ENCODE assay signal across 7 mouse cellular contexts in genomic region chr5:138222111-138222510, GRCm38 (mm10). TPM values are rescaled to one million over a fixed set of nuclear protein-coding genes. Genes with fewer than 3 reads are reported as not detected.
DNase-seq lines count a peak whose midpoint lies in the region; TF ChIP-seq lines count a peak whose summit lies in the region.

No protein-coding gene starts in this region.

- 26% methylated on average over 4 of the region's 4 CpGs for WGBS in embryonic facial prominence, embryonic 10.5 days

- peaks cover 0 to 9% of the 10 kb centered on the region in 2 experiments; a peak in 2 of 4 replicates for H3K4me1 ChIP-seq in MEL (ENCODE audit: control insufficient read depth in 1 of 2, insufficient read depth in 2 of 2, low read length in 2 of 2)
- no peaks in the 10 kb centered on the region for H3K4me1 ChIP-seq in embryonic facial prominence, embryonic 10.5 days

- H3K27ac ChIP-seq in MEL (ENCODE audit: control insufficient read depth, low read depth, low read length), result no peak overlapping the region
- no peak overlapping the region for H3K27ac ChIP-seq in embryonic facial prominence, embryonic 10.5 days (replicated peaks)

- TF ChIP-seq POLR2A in MEL (IDR thresholded peaks at IDR 0.05; ENCODE audit: control insufficient read depth in 1 of 2, insufficient read depth in 1 of 2, low read depth in 1 of 2, low read length in 2 of 2, poor library complexity in 1 of 2), result no peak

- no peak for TF ChIP-seq EP300 in MEL (IDR thresholded peaks at IDR 0.05; ENCODE audit: low read depth in 1 of 2, low read length in 2 of 2)

- H3K79me2 ChIP-seq in MEL (ENCODE audit: control insufficient read depth, insufficient read depth, low read length, poor library complexity), result no peaks in the 10 kb centered on the region

- H3K36me3 ChIP-seq in MEL (ENCODE audit: control insufficient read depth in 1 of 2, insufficient read depth in 2 of 2, low read length in 2 of 2), result peaks cover 0 to 5% of the 10 kb centered on the region in 2 experiments; a peak in 1 of 4 replicates
- no peaks in the 10 kb centered on the region for H3K36me3 ChIP-seq in embryonic facial prominence, embryonic 10.5 days (replicated peaks)

- no peaks in the 10 kb centered on the region for H3K9me3 ChIP-seq in MEL (replicated peaks; ENCODE audit: insufficient read depth, low read length)
- peaks cover 2% of the 10 kb centered on the region for H3K9me3 ChIP-seq in embryonic facial prominence, embryonic 10.5 days

- TF ChIP-seq RAD21 in MEL (IDR thresholded peaks at IDR 0.05; ENCODE audit: low read depth, low read length), result peak; percentile 98

- intact Hi-C loops in heart, postnatal 36 days (cut with DNase I), result loop anchor here (10.0 kb wide), 1 partner anchor 253 kb away; no protein-coding TSS in a partner anchor

- no peak overlapping the region for H3K9ac ChIP-seq in MEL (ENCODE audit: control insufficient read depth, low read depth, low read length, poor library complexity, severe bottlenecking)

- DNase-seq in MEL (ENCODE audit: low read depth, low spot score), result peak; percentile 92
- DNase-seq in adrenal gland, postnatal 14 days, result peak; percentile 95
- peak; percentile 77 for DNase-seq in embryonic facial prominence, embryonic 10.5 days (ENCODE audit: low spot score)
- peak; percentile 82 to 92 for DNase-seq in heart, postnatal 36 days
- peak; percentile 93 to 95 for DNase-seq in layer of hippocampus, postnatal 10 days (ENCODE audit: low spot score in 2 of 2)
- peak; percentile 71 to 87 for DNase-seq in lung, postnatal 4 days
- DNase-seq in spleen, adult 18-20 months, result peak; percentile 67 to 88

- no peak overlapping the region for H3K4me3 ChIP-seq in MEL (ENCODE audit: control insufficient read depth in 1 of 2, insufficient read depth in 1 of 2, low read depth in 2 of 2, low read length in 2 of 2)
- no peak overlapping the region for H3K4me3 ChIP-seq in embryonic facial prominence, embryonic 10.5 days

- TF ChIP-seq CTCF in MEL (IDR thresholded peaks at IDR 0.05 in 2 of 3, conservative IDR thresholded peaks at IDR 0.05 in 1 of 3; ENCODE audit: control insufficient read depth in 1 of 3, insufficient read depth in 1 of 3, low read depth in 2 of 3, low read length in 3 of 3, poor library complexity in 1 of 3, severe bottlenecking in 1 of 3), result peak; percentile 96 to 99 (median 97)

- H3K27me3 ChIP-seq in MEL (ENCODE audit: control insufficient read depth in 1 of 2, insufficient read depth in 2 of 2, low read length in 2 of 2), result peaks cover 2% of the 10 kb centered on the region in 2 experiments; a peak in 1 of 4 replicates
- H3K27me3 ChIP-seq in embryonic facial prominence, embryonic 10.5 days (replicated peaks; ENCODE audit: low read depth, poor library complexity, severe bottlenecking), result no peaks in the 10 kb centered on the region

TF ChIP-seq in MEL, 35 proteins besides CTCF, POLR2A, EP300 and RAD21:
- TF ChIP-seq GABPA (IDR thresholded peaks at IDR 0.05; ENCODE audit: low read depth, low read length) (no peak), UBTF (IDR thresholded peaks at IDR 0.05; ENCODE audit: borderline replicate concordance, insufficient read depth, low read depth, low read length) (no peak), ZMIZ1 (IDR thresholded peaks at IDR 0.05; ENCODE audit: low read depth, low read length) (no peak), ZNF384 (IDR thresholded peaks at IDR 0.05; ENCODE audit: low read depth, low read length) (no peak), HCFC1 (IDR thresholded peaks at IDR 0.05; ENCODE audit: low read depth, low read length) (0 out of 2 replicates have a peak, but pooled peaks have one; percentile 26), RCOR1 (IDR thresholded peaks at IDR 0.05; ENCODE audit: low read depth, low read length) (no peak), E2F4 (IDR thresholded peaks at IDR 0.05; ENCODE audit: borderline replicate concordance, low read depth, low read length) (no peak), USF2 (IDR thresholded peaks at IDR 0.05; ENCODE audit: borderline replicate concordance in 1 of 2, insufficient read depth in 1 of 2, low read depth in 1 of 2, low read length in 2 of 2) (no peak), ZC3H11A (IDR thresholded peaks at IDR 0.05; ENCODE audit: low read depth, low read length) (peak; percentile 96), MAZ (IDR thresholded peaks at IDR 0.05; ENCODE audit: low read depth, low read length) (peak; percentile 29; the same call in 1 of the 2 replicates), TCF12 (IDR thresholded peaks at IDR 0.05; ENCODE audit: low read depth, low read length) (no peak), SMC3 (IDR thresholded peaks at IDR 0.05; ENCODE audit: low read depth, low read length) (peak; percentile 97), TAL1 (IDR thresholded peaks at IDR 0.05; ENCODE audit: low read length) (no peak), CHD1 (IDR thresholded peaks at IDR 0.05; ENCODE audit: low read depth, low read length) (no peak), ELF1 (IDR thresholded peaks at IDR 0.05; ENCODE audit: low read depth, low read length) (no peak), JUND (IDR thresholded peaks at IDR 0.05; ENCODE audit: low read depth, low read length) (no peak), BHLHE40 (IDR thresholded peaks at IDR 0.05; ENCODE audit: borderline replicate concordance, low read depth, low read length) (no peak; the same call in 1 of the 2 replicates), POLR2AphosphoS2 (IDR thresholded peaks at IDR 0.05; ENCODE audit: low read length) (no peak), ZKSCAN1 (IDR thresholded peaks at IDR 0.05; ENCODE audit: low read depth, low read length) (no peak), TBP (IDR thresholded peaks at IDR 0.05; ENCODE audit: low read depth, low read length) (peak; percentile 40; the same call in 1 of the 2 replicates), MEF2A (IDR thresholded peaks at IDR 0.05; ENCODE audit: extremely low read depth, insufficient replicate concordance, low read depth, low read length, poor library complexity, severe bottlenecking) (no peak), MAFK (IDR thresholded peaks at IDR 0.05; ENCODE audit: borderline replicate concordance, low read depth, low read length) (no peak), GATA1 (IDR thresholded peaks at IDR 0.05; ENCODE audit: low read depth, low read length) (no peak), KAT2A (conservative IDR thresholded peaks at IDR 0.05; ENCODE audit: low read depth, low read length) (no peak), ETS1 (IDR thresholded peaks at IDR 0.05; ENCODE audit: low read depth, low read length) (no peak)

RNA-seq across cellular contexts. Expression of gene Nxpe5, which starts 3.6 kb away (rescaled TPM):
- total RNA-seq in MEL (2012; rRNA removed), result not detected in 2 replicates
- polyA plus RNA-seq in MEL (2012; ENCODE audit: insufficient read depth in 1 of 2, insufficient read length in 2 of 2, low read depth in 1 of 2, low replicate concordance in 2 of 2, missing spikeins in 1 of 2), result not detected
- 0.23 and 0.26 TPM in 2 replicates for total RNA-seq in adrenal gland, postnatal 14 days (2021)
- not detected in 2 replicates for polyA plus RNA-seq in embryonic facial prominence, embryonic 10.5 days (2016; fragmentation: Nextera tagmentation; extraction: Ambion mirVana)
- 1 to 10 TPM in 1 of 2 experiments, under 1 TPM in 1; 0.92 to 1.9 TPM for total RNA-seq in heart, postnatal 36 days (2021)
- under 1 TPM in 1 of 2 experiments, not detected in 1; 0.21 TPM for total RNA-seq in layer of hippocampus, postnatal 10 days (2021)

RNA-seq across cellular contexts. Expression of gene Mblac1, which starts 28.0 kb away (rescaled TPM):
- total RNA-seq in MEL (2012; rRNA removed), result 5.0 and 5.2 TPM in 2 replicates
- polyA plus RNA-seq in MEL (2012; ENCODE audit: insufficient read depth in 1 of 2, insufficient read length in 2 of 2, low read depth in 1 of 2, low replicate concordance in 2 of 2, missing spikeins in 1 of 2), result 1 to 10 TPM in 1 of 2 experiments, not detected in 1; 5.7 TPM
- total RNA-seq in adrenal gland, postnatal 14 days (2021), result 7.0 and 8.9 TPM in 2 replicates
- polyA plus RNA-seq in embryonic facial prominence, embryonic 10.5 days (2016; fragmentation: Nextera tagmentation; extraction: Ambion mirVana), result 8.7 and 9.4 TPM in 2 replicates
- 1 to 10 TPM; 2.9 to 3.1 TPM for total RNA-seq in heart, postnatal 36 days (2021)
- 10 to 100 TPM; 11.4 to 14.2 TPM for total RNA-seq in layer of hippocampus, postnatal 10 days (2021)

RNA-seq across cellular contexts. Expression of gene Lamtor4, which starts 33.2 kb away (rescaled TPM):
- total RNA-seq in MEL (2012; rRNA removed), result 45.7 and 51.5 TPM in 2 replicates
- polyA plus RNA-seq in MEL (2012; ENCODE audit: insufficient read depth in 1 of 2, insufficient read length in 2 of 2, low read depth in 1 of 2, low replicate concordance in 2 of 2, missing spikeins in 1 of 2), result 10 to 100 TPM in 1 of 2 experiments, not detected in 1; 59.0 TPM
- total RNA-seq in adrenal gland, postnatal 14 days (2021), result 70.3 and 74.7 TPM in 2 replicates
- polyA plus RNA-seq in embryonic facial prominence, embryonic 10.5 days (2016; fragmentation: Nextera tagmentation; extraction: Ambion mirVana), result 38.6 and 40.2 TPM in 2 replicates
- total RNA-seq in heart, postnatal 36 days (2021), result 10 to 100 TPM; 57.2 to 61.0 TPM
- 10 to 100 TPM; 66.1 to 73.3 TPM for total RNA-seq in layer of hippocampus, postnatal 10 days (2021)

RNA-seq across cellular contexts. Expression of gene Cnpy4, which starts 34.8 kb away (rescaled TPM):
- 7.8 TPM in 2 replicates for total RNA-seq in MEL (2012; rRNA removed)
- polyA plus RNA-seq in MEL (2012; ENCODE audit: insufficient read depth in 1 of 2, insufficient read length in 2 of 2, low read depth in 1 of 2, low replicate concordance in 2 of 2, missing spikeins in 1 of 2), result 10 to 100 TPM in 1 of 2 experiments, not detected in 1; 12.1 TPM
- total RNA-seq in adrenal gland, postnatal 14 days (2021), result 20.8 and 22.3 TPM in 2 replicates
- polyA plus RNA-seq in embryonic facial prominence, embryonic 10.5 days (2016; fragmentation: Nextera tagmentation; extraction: Ambion mirVana), result 54.4 and 54.6 TPM in 2 replicates
- 1 to 10 TPM; 6.4 to 7.2 TPM for total RNA-seq in heart, postnatal 36 days (2021)
- total RNA-seq in layer of hippocampus, postnatal 10 days (2021), result 10 to 100 TPM; 15.4 to 17.6 TPM

RNA-seq across cellular contexts. Expression of gene Taf6, which starts 34.9 kb away (rescaled TPM):
- total RNA-seq in MEL (2012; rRNA removed), result 52.6 and 59.6 TPM in 2 replicates
- polyA plus RNA-seq in MEL (2012; ENCODE audit: insufficient read depth in 1 of 2, insufficient read length in 2 of 2, low read depth in 1 of 2, low replicate concordance in 2 of 2, missing spikeins in 1 of 2), result 10 to 100 TPM in 1 of 2 experiments, not detected in 1; 94.7 TPM
- total RNA-seq in adrenal gland, postnatal 14 days (2021), result 35.2 and 35.5 TPM in 2 replicates
- polyA plus RNA-seq in embryonic facial prominence, embryonic 10.5 days (2016; fragmentation: Nextera tagmentation; extraction: Ambion mirVana), result 146 and 149 TPM in 2 replicates
- 10 to 100 TPM; 32.8 to 33.5 TPM for total RNA-seq in heart, postnatal 36 days (2021)
- total RNA-seq in layer of hippocampus, postnatal 10 days (2021), result 10 to 100 TPM; 26.2 to 30.0 TPM
